Mouse (Mus musculus) lung, adult 2 months (tissue): ENCODE measurements at regions not wholly inside any gene's neighbourhood (a gene's known extent, or its start where the extent isn't known, plus 50 kb on each side); places are given as distances from the start of the nearest gene placed in this dataset.

Experiments used
- CTCF ChIP-seq: fragments of 200-500 bp; IDR thresholded peaks from 2 replicates; pipeline ENCODE4 v1.5.1; 2011; ENCODE audit warnings: mild to moderate bottlenecking, low read length, control low read depth; ENCODE audit not compliant: insufficient read depth
- POLR2A ChIP-seq: fragments of 200-500 bp; IDR thresholded peaks from 2 replicates; pipeline ENCODE4 v1.6.1; 2011; ENCODE audit warnings: low read depth, mild to moderate bottlenecking, control low read depth, low read length, borderline replicate concordance; ENCODE audit errors: extremely low read depth

DNA sequence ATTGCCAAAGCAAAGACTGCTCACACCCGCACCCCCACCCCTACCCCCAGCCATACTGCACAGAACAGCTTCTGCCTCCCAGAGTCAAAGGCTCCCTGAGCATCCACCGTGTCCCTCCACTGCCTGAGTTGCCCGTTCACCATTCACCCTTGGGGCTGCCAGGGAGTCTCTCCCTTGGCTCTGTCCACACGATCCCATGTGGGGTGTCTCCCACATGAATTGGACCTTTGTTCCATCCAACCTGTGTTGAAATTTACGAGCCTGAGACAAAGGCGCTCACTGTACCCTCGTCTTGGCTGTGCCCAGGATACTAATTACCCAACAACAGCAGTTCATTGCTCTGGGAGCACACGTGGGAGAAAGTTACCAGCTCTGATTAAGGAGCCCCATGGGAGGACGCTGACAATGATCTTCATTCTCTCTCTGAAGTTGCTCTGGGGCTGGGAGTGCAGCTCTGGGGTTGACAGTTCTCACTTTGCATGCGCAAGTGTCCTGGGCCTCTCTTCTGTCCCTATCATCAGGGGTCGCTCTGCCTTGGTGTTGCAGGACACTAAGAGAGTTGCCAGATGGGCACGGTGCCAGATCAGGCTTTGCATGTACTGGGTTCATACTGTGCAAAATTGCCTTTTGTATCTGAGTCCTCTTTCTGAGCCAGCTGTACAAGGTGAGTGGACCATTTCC lies 178.3 kb upstream of the Rgma start:
- TF ChIP-seq POLR2A: no peak
- no peak for TF ChIP-seq CTCF
